Mouse (Mus musculus) liver, adult 2 months (tissue): ENCODE results near the gene Ctss. TPM values are rescaled to one million over a fixed set of nuclear protein-coding genes. Genes with fewer than 3 reads are reported as not detected.

Experiments used
- DNase-seq: peaks from one replicate; pipeline ENCODE4 v3.0.0-alpha.2; 2011; ENCODE audit warnings: low read depth, low spot score; ENCODE audit errors: extremely low read depth
- H3K27ac ChIP-seq: fragments of 200-500 bp; replicated peaks from 2 replicates; pipeline ENCODE4 v1.5.1; 2012; ENCODE audit warnings: low read depth, mild to moderate bottlenecking, control low read depth, inconsistent platforms, low read length; ENCODE audit not compliant: insufficient read depth
- H3K27me3 ChIP-seq: fragments of 200-500 bp; 2 replicates; pipeline ENCODE4 v1.6.1; 2012; ENCODE audit warnings: mild to moderate bottlenecking, moderate library complexity, low read length, inconsistent platforms; ENCODE audit not compliant: control insufficient read depth, insufficient read depth
- H3K36me3 ChIP-seq: fragments of 200-500 bp; 2 replicates; pipeline ENCODE4 v1.6.1; 2012; ENCODE audit warnings: low read length, inconsistent platforms; ENCODE audit not compliant: control insufficient read depth, insufficient read depth
- H3K4me1 ChIP-seq: fragments of 200-500 bp; 2 replicates; pipeline ENCODE4 v1.6.1; 2011; ENCODE audit warnings: low read length; ENCODE audit not compliant: control insufficient read depth, insufficient read depth
- H3K4me3 ChIP-seq: fragments of 200-500 bp; 2 replicates; pipeline ENCODE4 v1.5.1; 2011; ENCODE audit warnings: low read depth, mild to moderate bottlenecking, control low read depth, low read length, moderate library complexity; ENCODE audit not compliant: insufficient read depth
- H3K79me2 ChIP-seq: fragments of 200-500 bp; 2 replicates; pipeline ENCODE4 v1.6.1; 2012; ENCODE audit warnings: inconsistent platforms, mild to moderate bottlenecking, low read length, moderate library complexity; ENCODE audit not compliant: control insufficient read depth, insufficient read depth
- H3K9ac ChIP-seq: fragments of 200-500 bp; 2 replicates; pipeline ENCODE4 v1.6.1; 2012; ENCODE audit warnings: low read depth, mild to moderate bottlenecking, control low read depth, inconsistent platforms, low read length
- CTCF ChIP-seq: fragments of 200-500 bp; IDR thresholded peaks from 2 replicates; pipeline ENCODE4 v1.5.1; 2011; ENCODE audit warnings: low read depth, low read length, control low read depth
- POLR2A ChIP-seq: fragments of 200-500 bp; IDR thresholded peaks from 2 replicates; pipeline ENCODE4 v1.6.1; 2011; ENCODE audit warnings: low read length, control low read depth; ENCODE audit not compliant: insufficient read depth; ENCODE audit errors: extremely low read depth
- WGBS: fragments of 180-500 bp; shearing (Covaris S2); methylation state at CpG from one replicate; pipeline ENCODE4 v1.1.7; 2018; 5-methylcytosine and 5-hydroxymethylcytosine counted together
- polyA plus RNA-seq: library from polyadenylated mRNA; depleted of rRNA; stranded (reverse); fragments of >200 nt; gene quantifications from 2 replicates; pipeline ENCODE4 v1.2.3, GENCODE M21; 2012; rRNA removed
- total RNA-seq: library from RNA; depleted of rRNA; stranded (reverse); fragments of >200 nt; gene quantifications from 2 replicates; pipeline ENCODE4 v1.2.3, GENCODE M21; 2014; rRNA removed

Gene Ctss
- total RNA-seq (60.6 and 77.4 TPM in 2 replicates), polyA plus RNA-seq (9.1 and 13.5 TPM in 2 replicates)

DNA sequence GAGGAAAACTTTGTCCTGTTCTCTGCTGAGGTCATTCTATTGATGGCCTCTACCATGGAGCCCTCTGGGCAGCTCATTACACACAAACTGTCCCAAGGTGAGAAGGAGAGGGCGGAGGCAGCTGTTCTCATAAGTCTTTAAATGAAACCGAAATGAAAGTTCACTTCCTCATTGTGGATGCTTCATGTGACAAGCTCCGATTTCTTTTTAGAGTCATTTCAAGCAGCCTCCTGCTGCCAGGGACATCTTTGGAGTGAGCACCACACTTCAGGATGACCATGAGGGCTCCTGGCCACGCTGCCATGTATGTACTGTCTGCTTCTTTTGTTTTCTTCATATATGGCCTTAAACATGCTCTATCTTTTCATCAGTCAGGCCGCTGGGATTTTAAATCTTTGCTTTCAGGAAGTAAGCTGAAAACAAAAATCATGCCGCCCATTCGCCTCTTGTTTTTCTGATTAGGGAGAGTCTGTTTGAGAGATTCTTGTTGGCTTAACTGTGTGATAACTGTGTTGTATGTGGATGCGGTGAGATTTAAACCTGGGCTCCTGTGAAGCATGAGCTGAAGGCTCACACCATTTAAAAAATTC lies at the start of gene Ctss:
TSS of gene Ctss (plus strand) at position 165 of the 590 bp plus-strand sequence.
- peak within 1 kb of the TSS; percentile 8; the same call in 1 of the 2 replicates for H3K4me3 ChIP-seq
- no peak for TF ChIP-seq POLR2A
- TF ChIP-seq CTCF = no peak
- peak; percentile 24 for DNase-seq
- H3K36me3 ChIP-seq = no peaks in the 10 kb centered on the region
- no peak within 1 kb of the TSS; the same call in 1 of the 2 replicates for H3K27ac ChIP-seq
- H3K9ac ChIP-seq = peak within 1 kb of the TSS; percentile 30
- no peaks in the 10 kb centered on the region for H3K79me2 ChIP-seq
- peaks cover 3% of the 10 kb centered on the region; the same call in 1 of the 2 replicates for H3K4me1 ChIP-seq
- 79% methylated on average over 8 of the region's 8 CpGs for WGBS
- no peaks in the 10 kb centered on the region for H3K27me3 ChIP-seq

DNA sequence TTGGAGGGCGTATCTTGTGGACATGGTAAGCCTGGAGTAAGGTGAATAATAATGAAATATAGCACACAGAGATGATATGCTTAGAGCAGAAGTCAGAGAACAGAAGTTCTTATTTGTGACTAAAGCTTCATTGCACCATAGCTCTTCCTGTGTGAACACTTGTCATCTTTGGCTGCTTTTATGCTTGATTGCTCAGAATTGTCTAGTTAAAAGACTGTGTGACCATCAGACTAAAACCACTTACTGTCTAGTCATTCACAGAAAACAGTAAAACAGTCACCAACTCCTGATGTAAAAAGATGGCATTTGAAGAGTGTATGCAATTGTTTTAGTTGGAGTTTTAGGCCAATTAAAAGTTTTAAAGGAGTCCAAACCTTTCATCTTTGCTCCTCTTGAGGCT lies 47.6 kb upstream of the Ctss start:
- no peak for TF ChIP-seq CTCF
- no peak for TF ChIP-seq POLR2A
- H3K9ac ChIP-seq = no peak overlapping the region
- no peak overlapping the region for H3K4me3 ChIP-seq
- no peak overlapping the region for H3K27ac ChIP-seq
- no peaks in the 10 kb centered on the region for H3K27me3 ChIP-seq
- 90% methylated on average over 1 of the region's 1 CpGs for WGBS
- no peaks in the 10 kb centered on the region for H3K79me2 ChIP-seq
- DNase-seq = no peak
- H3K36me3 ChIP-seq = peaks cover 81% of the 10 kb centered on the region
- no peaks in the 10 kb centered on the region for H3K4me1 ChIP-seq

DNA sequence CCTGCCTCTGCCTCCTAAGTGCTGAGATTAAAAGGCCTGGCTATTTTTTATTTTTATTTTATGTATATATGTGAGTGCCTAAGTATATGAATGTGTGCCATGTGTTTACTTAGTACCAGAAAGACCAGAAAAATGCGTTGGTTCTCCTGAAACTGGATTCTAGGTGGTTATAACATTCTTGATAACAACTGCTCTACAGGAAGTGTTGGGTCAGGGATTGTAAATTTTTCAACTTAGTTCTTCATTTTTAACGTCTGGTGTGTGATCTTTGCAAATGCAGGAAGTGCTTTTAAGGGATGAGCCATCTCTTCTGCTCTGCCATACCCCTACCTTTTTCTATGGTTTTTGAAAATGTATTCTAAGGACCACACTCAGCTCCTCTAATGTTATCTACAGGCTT lies 40.2 kb upstream of the Ctss start:
- no peak for DNase-seq
- Histone ChIP-seq H3K27ac (no peak overlapping the region), H3K4me3 (no peak overlapping the region), H3K36me3 (peaks cover 73% of the 10 kb centered on the region), H3K27me3 (no peaks in the 10 kb centered on the region), H3K79me2 (no peaks in the 10 kb centered on the region), H3K4me1 (no peaks in the 10 kb centered on the region), H3K9ac (no peak overlapping the region)
- 69% methylated on average over 2 of the region's 2 CpGs for WGBS
- TF ChIP-seq POLR2A (no peak), CTCF (no peak)

DNA sequence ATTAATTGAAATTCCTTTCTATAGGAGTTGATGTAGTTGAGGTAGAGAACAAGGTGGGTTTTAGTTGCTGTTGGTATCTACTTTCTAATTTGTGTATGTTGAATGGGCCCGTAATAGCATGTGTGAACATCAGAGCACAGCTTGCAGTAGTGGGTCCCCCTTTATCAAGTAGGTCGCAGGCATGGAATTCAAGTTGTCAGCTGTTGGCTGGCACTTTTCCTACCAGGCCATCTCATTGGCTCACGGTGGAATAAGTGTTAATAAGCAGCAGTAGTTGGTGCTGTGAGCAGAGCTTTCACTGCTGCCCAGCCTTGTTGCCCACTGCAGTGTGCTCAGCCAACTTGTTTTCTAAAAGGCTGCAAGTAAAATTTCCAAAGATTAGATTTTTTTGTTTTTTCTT lies 37.9 kb upstream of the Ctss start:
- Histone ChIP-seq H3K36me3 (peaks cover 79% of the 10 kb centered on the region), H3K4me1 (no peaks in the 10 kb centered on the region), H3K79me2 (no peaks in the 10 kb centered on the region), H3K27ac (no peak overlapping the region), H3K9ac (no peak overlapping the region), H3K27me3 (no peaks in the 10 kb centered on the region), H3K4me3 (no peak overlapping the region)
- no peak for TF ChIP-seq POLR2A
- no peak for TF ChIP-seq CTCF
- DNase-seq = no peak
- WGBS = 87% methylated on average over 3 of the region's 3 CpGs

DNA sequence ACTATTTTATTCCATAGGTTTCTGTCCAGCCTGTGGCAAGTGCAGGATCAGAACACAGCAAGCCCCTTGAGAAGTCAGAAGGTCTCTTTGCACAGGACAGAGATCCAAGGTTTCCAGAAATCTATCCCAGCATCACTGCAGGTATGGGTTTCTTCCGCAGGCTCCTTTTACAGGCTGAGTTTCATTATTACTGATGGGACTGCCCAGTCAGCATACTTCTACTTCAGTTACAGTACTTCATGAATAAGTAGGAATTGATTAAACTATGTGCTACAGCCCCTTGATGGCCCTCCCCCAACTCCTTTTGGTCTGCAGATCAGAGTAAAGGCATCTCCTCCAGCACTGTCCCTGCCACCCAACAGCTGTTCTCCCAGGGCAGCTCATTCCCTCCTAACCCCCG lies 36.3 kb upstream of the Ctss start:
- WGBS = 97% methylated on average over 2 of the region's 2 CpGs
- no peaks in the 10 kb centered on the region for H3K27me3 ChIP-seq
- peaks cover 83% of the 10 kb centered on the region for H3K36me3 ChIP-seq
- no peak overlapping the region for H3K9ac ChIP-seq
- H3K4me1 ChIP-seq = no peaks in the 10 kb centered on the region
- no peak for DNase-seq
- H3K4me3 ChIP-seq = no peak overlapping the region
- no peaks in the 10 kb centered on the region for H3K79me2 ChIP-seq
- TF ChIP-seq POLR2A = no peak
- no peak for TF ChIP-seq CTCF
- no peak overlapping the region for H3K27ac ChIP-seq

GRCm38 (mm10) chr3:95494342-95494741 lies 32.2 kb upstream of the Ctss start:
- Histone ChIP-seq H3K27me3 (no peaks in the 10 kb centered on the region), H3K79me2 (no peaks in the 10 kb centered on the region), H3K9ac (no peak overlapping the region), H3K4me1 (no peaks in the 10 kb centered on the region), H3K27ac (no peak overlapping the region), H3K36me3 (peaks cover 67% of the 10 kb centered on the region), H3K4me3 (no peak overlapping the region)
- 65% methylated on average over 6 of the region's 6 CpGs for WGBS
- TF ChIP-seq POLR2A = no peak
- peak; percentile 80 for TF ChIP-seq CTCF
- DNase-seq = no peak
